Mouse (Mus musculus) frontal cortex, postnatal 14 days (tissue): Measurements from ENCODE around the gene Tas2r134.

ENCODE experiments used
- DNase-seq, 2 experiments: peaks; one replicate each; pipeline ENCODE4 v3.0.0; 2022; ENCODE audit warnings: low spot score in 2 of 2

The Tas2r134 gene

DNA sequence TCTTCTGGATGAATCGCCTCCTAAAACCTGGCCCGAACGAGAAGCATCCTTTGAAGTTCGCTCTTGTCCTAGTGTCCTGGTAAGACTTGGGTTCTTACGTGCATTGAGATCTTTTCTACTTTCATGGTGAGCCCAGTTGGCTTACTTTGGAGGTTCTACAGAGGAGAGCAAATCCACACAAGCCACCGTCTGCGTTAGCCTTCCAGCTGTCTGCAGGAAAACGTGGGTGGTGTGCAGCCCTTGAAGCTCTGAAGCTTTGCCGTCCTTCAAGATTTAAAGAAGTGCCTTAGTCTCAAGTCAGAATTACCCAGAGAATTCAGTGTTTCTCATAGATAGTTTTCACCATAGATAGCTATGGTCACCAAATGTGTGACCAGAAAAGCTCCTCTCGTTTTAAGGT, 24.8 kb downstream of the Tas2r134 start:
- DNase-seq, result no peak

GRCm38 (mm10) chr2:51657684-51658083, 30.4 kb downstream of the Tas2r134 start:
- DNase-seq, result no peak

DNA sequence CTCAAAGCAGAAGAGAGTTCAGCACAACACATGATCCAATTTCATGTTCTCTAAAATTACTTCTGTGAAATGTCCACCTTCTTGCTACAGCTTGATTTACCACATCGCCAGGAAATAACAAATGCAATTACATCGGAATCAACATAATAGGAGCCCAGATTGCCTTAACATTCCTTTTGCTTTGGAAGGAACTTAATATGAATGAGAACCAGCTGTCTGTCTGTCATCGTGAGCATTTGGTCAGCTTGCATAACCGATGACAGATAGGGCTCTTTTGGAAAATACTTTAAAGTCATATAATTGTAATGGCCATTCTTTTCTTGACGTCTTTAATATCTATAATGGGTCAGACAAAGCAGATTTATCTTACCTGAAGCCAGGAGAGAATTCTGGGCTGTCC, 31.0 kb downstream of the Tas2r134 start:
- no peak for DNase-seq

DNA sequence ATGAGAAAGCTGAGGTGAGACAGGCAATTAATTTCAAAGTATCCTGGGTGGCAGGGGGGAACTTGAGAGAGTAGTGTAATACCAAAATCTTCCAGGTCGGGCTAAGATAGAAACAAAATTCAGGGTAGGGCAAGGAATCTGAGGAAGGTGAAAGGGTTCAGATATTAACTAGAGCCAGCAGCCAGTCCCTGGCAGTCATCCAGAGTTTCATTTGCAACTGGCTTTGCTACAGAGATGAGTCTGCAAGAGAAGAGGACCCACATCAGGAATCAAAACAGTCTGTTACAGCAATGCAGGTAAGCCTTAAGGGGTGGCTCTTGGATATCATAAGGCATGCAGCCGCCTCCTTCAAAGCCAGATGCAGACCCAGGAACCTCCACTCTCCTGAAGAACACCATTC, 47.0 kb downstream of the Tas2r134 start:
- no peak for DNase-seq
